Mouse (Mus musculus) layer of hippocampus, postnatal 10 days (tissue): Measurements from ENCODE around the gene Npw. TPM values are rescaled to one million over a fixed set of nuclear protein-coding genes. Genes with fewer than 3 reads are reported as not detected.

Experiments
- DNase-seq, 2 experiments: peaks; one replicate each; pipeline ENCODE4 v3.0.0; 2021; ENCODE audit warnings: low spot score in 2 of 2
- long read RNA-seq: library from polyadenylated mRNA; stranded (forward); transcript quantifications from one replicate; pipeline ENCODE4 v2.0.0, GENCODE M21; 2023
- total RNA-seq, 2 experiments: library from RNA; stranded (reverse); gene quantifications; 2 replicates each; pipeline ENCODE4 v1.2.3; 2021

Gene Npw
- 1 to 10 TPM; 1.3 to 1.6 TPM for total RNA-seq
- long read RNA-seq, partial matches to known transcripts = 0 of 1 reads
- long read RNA-seq, other reads (novel, unspliced or antisense) = 0 of 1 reads

GRCm38 (mm10) chr17:24658017-24658758 lies at the start of gene Npw:
TSS of gene Npw (minus strand) at chr17:24658457.
- DNase-seq = no peak

DNA sequence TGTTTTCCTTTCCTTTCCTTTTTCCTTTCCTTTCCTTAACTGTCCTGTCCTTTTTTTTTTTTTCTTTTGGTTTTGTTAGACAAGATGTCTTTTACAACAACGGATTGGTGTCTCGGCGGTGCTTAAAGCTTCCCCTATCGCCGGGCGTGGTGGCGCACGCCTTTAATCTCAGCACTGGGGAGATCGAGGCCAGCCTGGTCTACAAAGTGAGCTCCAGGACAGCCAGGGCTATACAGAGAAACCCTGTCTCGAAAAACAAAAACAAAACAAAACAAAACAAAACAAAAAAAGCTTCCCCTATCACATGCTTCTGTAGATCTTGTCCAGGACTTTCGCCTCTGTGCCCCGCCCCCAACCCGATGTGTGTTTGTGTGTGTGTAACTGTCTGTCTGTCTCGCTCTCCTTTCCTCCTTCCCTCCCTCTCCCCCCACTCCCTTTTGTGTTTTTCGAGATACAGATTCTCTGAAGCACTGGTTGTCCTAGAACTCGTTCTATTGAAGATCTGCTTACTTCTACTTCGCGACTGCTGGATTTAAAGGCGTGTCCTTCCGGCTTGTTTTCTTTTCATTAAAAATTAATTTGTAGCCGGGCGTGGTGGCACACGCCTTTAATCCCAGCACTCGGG lies 49.7 kb upstream of the Npw start:
- DNase-seq = no peak

- peak; percentile 96 for DNase-seq
These were observed 48.9 kb upstream of the Npw start, which contains the start of gene Tbl3 for GRCm38 (mm10) chr17:24706982-24707800. TSS of gene Tbl3 (minus strand) at chr17:24707660.

DNA sequence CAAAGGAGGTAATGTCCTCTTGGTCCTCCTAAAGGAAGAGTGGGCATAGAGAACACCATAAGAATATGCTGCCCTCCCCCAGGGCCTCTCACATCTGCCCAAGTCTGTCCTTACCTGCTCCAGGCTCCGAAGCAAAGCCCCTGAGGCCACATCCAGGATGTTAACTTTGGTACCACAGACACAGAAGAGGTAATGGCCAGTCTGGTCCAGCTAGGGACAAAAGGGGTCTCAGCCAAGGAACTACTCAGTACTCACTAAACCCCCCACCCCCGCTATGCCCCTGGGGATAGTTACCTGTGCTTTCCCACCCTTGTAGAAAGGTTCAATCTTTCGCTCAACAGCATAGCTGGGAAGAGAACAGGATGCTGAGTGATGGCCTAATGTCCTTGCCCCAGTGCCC lies 47.6 kb upstream of the Npw start:
- DNase-seq = no peak

- no peak for DNase-seq
These were observed 43.0 kb upstream of the Npw start for GRCm38 (mm10) chr17:24701251-24701650.

DNA sequence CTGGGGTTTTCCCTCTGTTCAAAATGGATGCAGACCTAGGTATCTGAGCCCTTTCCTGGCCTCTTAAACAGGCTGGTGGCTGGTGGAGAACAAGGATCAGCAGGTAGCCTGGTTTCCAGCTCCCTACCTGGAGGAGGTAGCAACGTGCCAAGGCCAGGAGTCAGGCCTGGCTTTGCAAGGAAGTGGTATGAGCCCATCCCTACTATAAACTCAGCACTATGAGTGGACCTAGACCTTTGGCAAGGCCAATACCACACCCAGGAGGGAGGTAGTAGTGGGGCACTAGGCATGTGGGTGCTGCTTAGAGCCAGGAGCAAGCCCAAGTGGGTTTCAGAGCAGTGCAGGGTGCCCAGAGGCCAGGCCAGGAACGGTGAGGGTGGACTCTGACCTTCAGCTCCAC lies 41.2 kb upstream of the Npw start:
- DNase-seq = no peak

- no peak for DNase-seq
These were observed 40.5 kb upstream of the Npw start for GRCm38 (mm10) chr17:24698715-24699114.

GRCm38 (mm10) chr17:24697985-24698384 lies 39.7 kb upstream of the Npw start:
- DNase-seq = no peak

DNA sequence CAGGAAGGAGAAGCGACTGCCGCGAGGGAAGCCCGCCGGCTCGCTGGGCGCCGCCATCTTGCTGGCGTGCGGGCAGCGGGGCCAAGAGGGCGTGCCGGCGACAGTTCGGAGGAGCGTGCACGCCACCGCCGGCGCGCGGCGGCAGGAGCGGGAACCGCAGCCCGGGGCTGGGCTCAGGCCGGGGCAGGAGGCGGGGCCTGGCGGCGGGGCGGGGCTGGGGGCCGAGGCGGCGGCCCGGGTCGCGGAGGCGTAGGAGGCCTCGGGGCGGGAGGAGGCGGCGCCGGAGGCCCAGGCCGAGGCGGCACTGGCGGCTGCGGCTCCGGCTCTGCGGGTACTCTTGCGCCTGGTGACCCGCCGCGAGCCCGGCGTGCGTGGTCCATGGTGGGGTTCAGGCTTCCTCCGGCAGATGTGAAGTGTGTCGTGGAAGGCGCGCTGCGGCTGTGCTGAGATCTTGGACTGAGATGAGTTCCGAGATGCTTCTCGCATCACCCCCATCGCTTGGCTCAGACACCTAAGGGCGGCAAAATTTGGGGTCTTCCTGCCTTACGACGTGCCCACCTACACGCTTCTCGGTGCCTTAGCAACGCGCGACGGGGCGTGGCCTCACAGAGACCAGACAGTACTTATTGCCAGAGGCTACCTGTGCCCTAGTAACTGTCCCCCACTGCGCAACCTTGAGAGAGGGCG lies 37.9 kb upstream of the Npw start, which contains the start of the genes Gfer and Noxo1:
Gene Gfer (minus strand): TSS at position 146 of the 687 bp plus-strand sequence.
Gene Noxo1 (plus strand): TSS at position 224 of the 687 bp plus-strand sequence.
- DNase-seq = peak; percentile 80 to 87

- peak in 1 of 2 experiments; percentile 28 for DNase-seq
These were observed 37.2 kb upstream of the Npw start for GRCm38 (mm10) chr17:24695326-24696010.

- no peak for DNase-seq
These were observed 34.1 kb upstream of the Npw start for GRCm38 (mm10) chr17:24692385-24692784.

DNA sequence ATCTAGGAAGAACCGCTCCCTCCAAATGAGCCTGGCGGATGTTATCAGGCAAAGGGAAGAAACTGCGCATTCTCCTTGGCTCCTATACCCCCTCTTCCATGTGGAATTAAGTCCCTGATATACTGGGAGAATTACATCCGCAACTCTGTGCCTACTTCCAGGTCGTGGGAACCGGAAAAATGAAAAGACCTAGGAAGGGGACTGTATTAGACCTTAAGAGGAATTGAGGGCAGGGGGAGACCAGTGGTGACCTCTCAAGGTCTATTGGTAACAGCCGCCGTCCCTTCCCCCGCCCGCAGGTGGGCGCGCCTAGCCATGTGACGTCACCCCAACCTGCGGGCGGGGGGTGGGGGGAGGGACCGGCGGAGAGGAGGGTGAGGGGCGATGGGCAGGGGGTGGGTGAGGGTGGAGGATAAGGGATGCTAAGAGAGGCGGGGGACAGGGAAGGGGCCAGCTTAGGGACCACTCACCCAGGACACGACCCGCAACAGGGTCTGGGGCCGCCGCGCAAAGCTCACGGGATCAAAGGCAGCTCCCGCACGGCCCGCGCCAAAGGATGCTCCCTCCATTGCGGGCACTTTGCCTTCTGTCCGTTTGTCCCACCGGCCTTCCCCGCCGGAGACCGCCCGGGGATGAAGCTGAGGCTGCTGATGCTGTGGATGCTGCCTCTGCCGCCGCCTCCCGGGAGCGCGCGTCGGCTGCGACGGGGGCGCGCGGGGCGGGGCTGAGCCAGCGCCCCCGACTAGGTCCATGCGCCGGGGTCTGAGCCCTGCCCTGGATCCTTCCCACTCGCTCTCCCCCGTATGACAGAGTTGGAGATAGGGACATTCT lies 31.2 kb upstream of the Npw start, which contains the start of gene Syngr3:
Gene Syngr3 (minus strand): TSS at position 705 of the 831 bp plus-strand sequence.
- DNase-seq = peak; percentile 30 to 68

DNA sequence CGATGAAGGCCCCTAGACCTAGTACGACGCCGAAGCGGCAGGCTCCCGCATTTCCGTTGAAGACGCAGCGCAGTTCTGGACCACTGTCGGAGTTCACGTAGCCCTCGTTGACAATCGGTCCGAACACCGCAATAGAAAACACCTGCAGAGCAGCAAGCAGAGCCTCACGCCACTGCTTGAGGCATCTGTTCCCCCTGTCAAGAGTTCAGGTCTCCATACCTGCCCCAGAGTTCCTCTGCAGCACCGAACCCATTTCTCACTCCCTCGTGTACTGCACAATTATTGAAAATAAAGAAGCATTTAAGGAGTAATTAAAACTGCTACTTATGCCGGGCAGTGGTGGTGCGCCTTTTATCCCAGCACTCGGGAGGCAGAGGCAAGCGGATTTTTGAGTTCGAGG lies 29.3 kb upstream of the Npw start:
- DNase-seq = no peak

DNA sequence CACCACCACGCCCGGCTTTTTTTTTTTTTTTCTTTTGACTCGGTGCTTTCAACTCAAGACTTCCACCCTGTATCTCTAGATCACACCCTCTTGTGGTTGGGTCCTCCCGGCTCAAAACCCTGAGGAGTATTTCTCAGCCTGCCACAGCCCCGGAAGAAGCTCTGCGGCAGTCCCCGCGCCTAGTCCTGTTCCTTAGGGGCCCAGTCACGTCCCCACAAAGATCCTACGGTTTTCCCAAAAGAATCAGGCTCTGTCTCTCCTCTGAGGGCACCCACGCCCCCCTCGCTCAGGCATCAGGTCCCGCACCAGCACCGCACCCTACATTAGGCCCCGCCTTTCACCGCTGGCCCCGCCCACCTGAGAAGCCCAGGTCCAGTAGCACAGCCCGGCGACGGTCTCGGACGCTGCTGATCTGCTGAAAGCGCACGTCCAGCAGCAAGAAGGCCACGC lies 28.9 kb upstream of the Npw start:
- no peak for DNase-seq

DNA sequence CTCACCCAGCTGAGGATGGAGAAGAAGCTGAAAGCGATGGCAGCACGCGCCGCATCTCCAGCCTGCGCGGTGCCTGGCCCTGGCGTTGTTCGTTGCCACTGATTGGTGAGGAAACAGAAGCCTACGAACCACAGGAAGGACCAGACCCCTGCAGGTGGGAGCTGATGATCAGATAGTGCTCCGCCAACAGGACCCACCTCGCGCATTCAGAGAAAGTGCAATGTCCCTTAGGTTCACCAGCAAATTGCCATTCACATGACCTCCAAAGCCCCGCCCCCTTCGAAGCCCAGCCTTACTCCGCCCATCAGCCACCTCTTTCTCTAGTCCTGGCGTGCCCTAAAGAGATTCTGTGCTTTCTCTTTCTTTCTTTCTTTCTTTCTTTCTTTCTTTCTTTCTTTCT lies 28.3 kb upstream of the Npw start:
- no peak for DNase-seq

- no peak for DNase-seq
These were observed 19.3 kb upstream of the Npw start for GRCm38 (mm10) chr17:24677500-24678080.

- no peak for DNase-seq
These were observed 18.6 kb upstream of the Npw start for GRCm38 (mm10) chr17:24676877-24677276.

DNA sequence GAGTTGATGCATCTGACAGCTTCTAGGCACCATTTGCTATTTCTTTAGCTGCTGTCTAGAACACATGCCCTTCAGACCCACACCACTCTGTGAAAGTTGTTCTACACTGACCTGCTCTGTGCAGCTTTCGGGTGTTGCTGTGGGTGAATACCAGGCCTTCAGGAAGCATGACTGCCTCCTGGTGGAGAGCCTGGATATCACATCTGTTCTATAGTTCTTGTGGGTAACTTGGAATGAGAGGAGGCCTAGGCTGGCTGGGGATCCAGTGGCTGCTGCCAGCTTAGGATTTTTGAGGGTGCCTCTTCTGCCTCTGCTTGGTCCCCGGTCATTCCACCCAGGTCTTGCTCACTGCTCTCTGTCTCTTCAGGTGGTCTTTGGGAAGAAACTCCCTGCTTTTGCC lies 17.9 kb upstream of the Npw start:
- DNase-seq = peak; percentile 80 to 81

GRCm38 (mm10) chr17:24674277-24674676 lies 16.0 kb upstream of the Npw start:
- DNase-seq = no peak
